Mouse (Mus musculus) stomach, embryonic 16.5 days (tissue): ENCODE results near the gene Epha4. TPM values are rescaled to one million over a fixed set of nuclear protein-coding genes. Genes with fewer than 3 reads are reported as not detected.

Experiments used
- ATAC-seq: fragments of 200-750 bp; cut with Nextera tagmentation; 2 replicates; pipeline ENCODE4 v1.8.0; 2017; ENCODE audit warnings: moderate number of reproducible peaks, moderate TSS enrichment; ENCODE audit not compliant: insufficient read depth, low FRiP score
- H3K27ac ChIP-seq: fragments of 300-500 bp; sonication (generic); 2 replicates; pipeline ENCODE4 v1.5.1; 2014; ENCODE audit warnings: low read length
- H3K27me3 ChIP-seq: fragments of 300-500 bp; sonication (generic); 2 replicates; pipeline ENCODE4 v1.6.1; 2014; ENCODE audit warnings: low read length, control low read depth, mixed read lengths; ENCODE audit not compliant: control insufficient read depth, insufficient read depth
- H3K36me3 ChIP-seq: fragments of 300-500 bp; sonication (generic); 2 replicates; pipeline ENCODE4 v1.6.1; 2014; ENCODE audit warnings: low read length; ENCODE audit not compliant: control insufficient read depth, insufficient read depth
- H3K4me1 ChIP-seq: fragments of 300-500 bp; sonication (generic); 2 replicates; pipeline ENCODE4 v1.6.1; 2014; ENCODE audit warnings: low read length, control low read depth, mixed read lengths; ENCODE audit not compliant: control insufficient read depth, insufficient read depth
- H3K4me2 ChIP-seq: fragments of 300-500 bp; sonication (generic); 2 replicates; pipeline ENCODE4 v1.6.1; 2014; ENCODE audit warnings: low read depth, low read length, mixed read lengths
- H3K4me3 ChIP-seq: fragments of 300-500 bp; sonication (generic); replicated peaks from 2 replicates; pipeline ENCODE4 v1.5.1; 2014; ENCODE audit warnings: mild to moderate bottlenecking, low read length
- H3K9ac ChIP-seq: fragments of 300-500 bp; sonication (generic); 2 replicates; pipeline ENCODE4 v1.6.1; 2014; ENCODE audit warnings: low read length
- H3K9me3 ChIP-seq: fragments of 300-500 bp; sonication (generic); replicated peaks from 2 replicates; pipeline ENCODE4 v1.6.1; 2016; ENCODE audit warnings: low read length, control low read depth; ENCODE audit not compliant: control insufficient read depth
- WGBS: fragments of 180-500 bp; shearing (Covaris S2); extraction: QIAGEN DNeasy Blood & Tissue Kit; methylation state at CpG from one replicate; pipeline ENCODE4 v1.1.7; 2014; 5-methylcytosine and 5-hydroxymethylcytosine counted together
- polyA plus RNA-seq: library from polyadenylated mRNA; unstranded; fragments of >200 nt; fragmentation: Nextera tagmentation; extraction: Ambion mirVana; gene quantifications from 2 replicates; pipeline ENCODE4 v1.2.1, GENCODE M21; 2015

Gene Epha4
- polyA plus RNA-seq, 1 experiment from 2014 or later, result 12.0 TPM

DNA sequence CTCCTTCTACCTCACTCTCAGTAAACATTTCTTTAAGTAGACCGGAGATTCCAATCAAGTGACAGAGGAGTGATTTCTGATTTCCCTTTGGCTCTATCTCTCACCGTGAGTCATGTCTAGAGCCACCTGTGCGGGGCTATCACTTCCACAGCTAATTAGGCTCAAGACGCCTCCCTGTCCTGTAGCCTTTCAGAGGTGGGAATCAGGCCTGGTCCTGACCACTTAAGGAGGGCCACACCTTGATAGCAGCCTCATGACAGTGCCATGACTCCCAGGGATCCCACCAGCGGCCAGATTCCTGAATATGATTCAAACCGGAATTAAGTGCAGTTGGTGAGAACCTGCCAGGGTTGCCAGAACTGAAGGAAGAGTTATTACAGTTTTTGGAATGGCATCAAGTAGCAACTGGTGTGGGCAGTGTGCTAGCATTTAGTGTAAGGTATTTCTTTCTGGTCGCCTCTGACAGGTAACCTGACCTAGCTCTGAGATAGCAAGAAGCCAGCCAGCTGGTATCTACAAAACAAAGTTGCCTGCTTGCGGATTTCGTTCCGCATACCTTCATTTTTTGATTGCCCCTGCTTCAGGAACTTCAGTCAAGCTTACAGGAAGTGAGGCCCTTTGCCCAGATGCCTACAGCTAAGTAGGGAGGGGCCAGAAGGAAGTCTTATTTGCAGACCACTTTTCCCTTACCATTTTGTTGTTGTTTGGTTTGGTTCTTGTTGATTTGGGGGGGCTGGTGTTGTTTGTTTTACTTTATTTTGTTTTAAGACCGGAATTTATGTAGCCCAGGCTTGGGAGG, 53.9 kb downstream of the Epha4 start:
- Histone ChIP-seq H3K9me3 (no peaks in the 10 kb centered on the region), H3K27me3 (no peaks in the 10 kb centered on the region), H3K4me2 (no peak overlapping the region), H3K36me3 (no peaks in the 10 kb centered on the region), H3K9ac (no peak overlapping the region), H3K4me3 (no peak overlapping the region), H3K4me1 (peaks cover 8% of the 10 kb centered on the region; the same call in 1 of the 2 replicates), H3K27ac (peak overlapping the region; percentile 44; the same call in 1 of the 2 replicates)
- 70% methylated on average over 11 of the region's 11 CpGs for WGBS
- no peak for ATAC-seq

DNA sequence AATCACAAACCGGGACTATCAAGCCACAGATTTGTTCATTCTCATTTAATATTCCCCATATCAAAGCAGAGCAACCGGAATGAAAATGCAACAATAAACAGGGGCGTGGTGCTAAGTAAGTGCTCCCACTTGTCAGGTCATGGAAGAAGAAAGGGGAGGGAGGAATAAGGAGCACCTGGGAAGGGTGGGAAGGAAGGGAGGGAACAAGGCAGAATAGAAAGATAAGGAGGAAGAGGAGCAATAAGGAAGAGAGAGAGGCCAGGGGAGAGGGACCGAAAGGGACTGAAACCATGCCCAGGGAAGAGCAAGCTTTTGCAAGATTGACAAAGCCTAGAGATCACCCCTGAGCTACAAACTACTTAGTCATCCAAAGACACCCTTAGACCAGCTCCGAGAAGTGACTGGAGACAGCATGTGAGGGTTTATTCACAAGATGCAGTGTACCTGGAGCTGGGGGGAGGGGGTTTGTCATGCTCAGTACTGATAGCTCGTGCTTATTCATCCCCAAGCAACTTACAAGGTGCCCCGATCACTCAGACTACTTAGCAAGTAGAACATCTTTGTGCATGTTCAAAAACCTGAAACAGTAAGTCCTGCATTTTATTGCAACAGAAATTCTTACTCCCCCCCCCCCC, 56.0 kb downstream of the Epha4 start:
- Histone ChIP-seq H3K27ac (no peak overlapping the region), H3K9me3 (no peaks in the 10 kb centered on the region), H3K4me3 (no peak overlapping the region), H3K36me3 (no peaks in the 10 kb centered on the region), H3K9ac (no peak overlapping the region), H3K4me2 (no peak overlapping the region), H3K27me3 (no peaks in the 10 kb centered on the region), H3K4me1 (peaks cover 8% of the 10 kb centered on the region; the same call in 1 of the 2 replicates)
- WGBS, result 74% methylated on average over 7 of the region's 7 CpGs
- no peak for ATAC-seq

GRCm38 (mm10) chr1:77457446-77457800, 57.5 kb downstream of the Epha4 start:
- peaks cover 8% of the 10 kb centered on the region; the same call in 1 of the 2 replicates for H3K4me1 ChIP-seq
- WGBS, result 36% methylated on average over 6 of the region's 6 CpGs
- ATAC-seq, result no peak
- no peaks in the 10 kb centered on the region for H3K27me3 ChIP-seq
- no peak overlapping the region for H3K9ac ChIP-seq
- H3K9me3 ChIP-seq, result no peaks in the 10 kb centered on the region
- H3K4me2 ChIP-seq, result no peak overlapping the region
- H3K36me3 ChIP-seq, result no peaks in the 10 kb centered on the region
- no peak overlapping the region for H3K27ac ChIP-seq
- H3K4me3 ChIP-seq, result no peak overlapping the region

DNA sequence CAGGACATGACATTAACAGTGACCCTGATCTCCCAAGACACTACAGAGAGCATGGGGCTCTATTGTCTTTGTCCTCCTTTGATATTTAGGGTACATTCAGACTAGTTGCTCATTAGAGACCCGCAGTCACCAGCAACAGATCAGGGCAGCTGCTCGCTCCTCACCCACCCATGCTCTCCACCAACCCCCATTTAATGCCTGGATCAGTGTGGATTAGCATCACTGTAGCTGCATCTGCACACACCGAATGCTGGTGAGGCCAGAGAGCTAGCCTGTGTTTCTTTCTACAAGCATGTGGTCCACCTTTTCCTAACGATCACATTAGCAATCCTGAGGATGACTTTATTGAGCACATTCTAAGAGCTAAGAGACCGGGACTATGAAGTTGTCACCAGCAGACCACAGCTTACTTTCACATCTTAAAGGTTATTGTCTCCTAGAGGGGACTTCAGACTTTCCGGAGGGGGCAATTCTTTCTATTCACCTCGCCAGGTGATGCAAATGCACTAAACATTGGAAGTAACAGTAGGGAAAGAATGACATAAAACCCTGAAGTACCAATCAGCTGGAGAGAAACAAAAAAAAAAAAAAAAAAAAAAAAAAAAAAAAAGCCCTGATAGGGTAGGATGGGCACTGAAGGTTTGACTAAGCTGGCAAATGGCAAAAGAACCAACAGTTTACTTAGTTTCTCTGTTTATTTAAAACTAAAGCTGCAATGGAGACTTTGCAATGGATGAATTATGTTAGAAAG, 58.0 kb downstream of the Epha4 start:
- 79% methylated on average over 7 of the region's 7 CpGs for WGBS
- Histone ChIP-seq H3K4me1 (peaks cover 4% of the 10 kb centered on the region; the same call in 1 of the 2 replicates), H3K27me3 (no peaks in the 10 kb centered on the region), H3K4me2 (no peak overlapping the region), H3K36me3 (no peaks in the 10 kb centered on the region), H3K27ac (no peak overlapping the region), H3K9me3 (no peaks in the 10 kb centered on the region), H3K9ac (no peak overlapping the region), H3K4me3 (no peak overlapping the region)
- no peak for ATAC-seq

- WGBS, result 87% methylated on average over 1 of the region's 1 CpGs
- H3K4me3 ChIP-seq, result no peak overlapping the region
- H3K27me3 ChIP-seq, result no peaks in the 10 kb centered on the region
- H3K9ac ChIP-seq, result no peak overlapping the region
- H3K4me1 ChIP-seq, result no peaks in the 10 kb centered on the region
- H3K27ac ChIP-seq, result no peak overlapping the region
- ATAC-seq, result no peak
- H3K36me3 ChIP-seq, result no peaks in the 10 kb centered on the region
- no peak overlapping the region for H3K4me2 ChIP-seq
- no peaks in the 10 kb centered on the region for H3K9me3 ChIP-seq
Observed at GRCm38 (mm10) chr1:77453811-77454210, 61.1 kb downstream of the Epha4 start.

GRCm38 (mm10) chr1:77452721-77453120, 62.2 kb downstream of the Epha4 start:
- H3K4me1 ChIP-seq, result no peaks in the 10 kb centered on the region
- ATAC-seq, result no peak
- no peaks in the 10 kb centered on the region for H3K9me3 ChIP-seq
- H3K9ac ChIP-seq, result no peak overlapping the region
- H3K27me3 ChIP-seq, result no peaks in the 10 kb centered on the region
- no peak overlapping the region for H3K4me2 ChIP-seq
- no peak overlapping the region for H3K27ac ChIP-seq
- H3K4me3 ChIP-seq, result no peak overlapping the region
- no peaks in the 10 kb centered on the region for H3K36me3 ChIP-seq
- 91% methylated on average over 3 of the region's 3 CpGs for WGBS

GRCm38 (mm10) chr1:77451541-77451940, 63.3 kb downstream of the Epha4 start:
- no peak for ATAC-seq
- 80% methylated on average over 3 of the region's 3 CpGs for WGBS
- no peaks in the 10 kb centered on the region for H3K36me3 ChIP-seq
- H3K9ac ChIP-seq, result no peak overlapping the region
- H3K4me1 ChIP-seq, result no peaks in the 10 kb centered on the region
- H3K27ac ChIP-seq, result no peak overlapping the region
- H3K4me2 ChIP-seq, result no peak overlapping the region
- no peak overlapping the region for H3K4me3 ChIP-seq
- H3K9me3 ChIP-seq, result no peaks in the 10 kb centered on the region
- H3K27me3 ChIP-seq, result no peaks in the 10 kb centered on the region

- no peak overlapping the region for H3K4me2 ChIP-seq
- H3K27me3 ChIP-seq, result no peaks in the 10 kb centered on the region
- H3K4me1 ChIP-seq, result peaks cover 2% of the 10 kb centered on the region; the same call in 1 of the 2 replicates
- no peak overlapping the region for H3K27ac ChIP-seq
- no peaks in the 10 kb centered on the region for H3K9me3 ChIP-seq
- no peak overlapping the region for H3K9ac ChIP-seq
- no peaks in the 10 kb centered on the region for H3K36me3 ChIP-seq
- ATAC-seq, result no peak
- 48% methylated on average over 3 of the region's 3 CpGs for WGBS
- no peak overlapping the region for H3K4me3 ChIP-seq
Observed at GRCm38 (mm10) chr1:77450201-77450600, 64.7 kb downstream of the Epha4 start.
